Mouse (Mus musculus) liver, embryonic 11.5 days (tissue): ENCODE data around the gene Slc35b3. TPM values are rescaled to one million over a fixed set of nuclear protein-coding genes. Genes with fewer than 3 reads are reported as not detected.

Experiments
- ATAC-seq: fragments of 200-750 bp; cut with Nextera tagmentation; replicated peaks from 2 replicates; pipeline ENCODE4 v1.8.0; 2017; ENCODE audit warnings: moderate number of reproducible peaks, mild to moderate bottlenecking, moderate TSS enrichment, moderate library complexity; ENCODE audit not compliant: low FRiP score
- DNase-seq: peaks from one replicate; pipeline ENCODE4 v3.0.0-alpha.2; 2017; ENCODE audit warnings: low spot score
- H3K27ac ChIP-seq: fragments of 300-500 bp; sonication (generic); 2 replicates; pipeline ENCODE4 v1.5.1; 2014; ENCODE audit warnings: mild to moderate bottlenecking, low read depth, low read length, control low read depth
- H3K27me3 ChIP-seq: fragments of 300-500 bp; sonication (generic); replicated peaks from 2 replicates; pipeline ENCODE4 v1.6.1; 2014; ENCODE audit warnings: low read length, mixed read lengths; ENCODE audit not compliant: control insufficient read depth, insufficient read depth
- H3K36me3 ChIP-seq: fragments of 300-500 bp; sonication (generic); 2 replicates; pipeline ENCODE4 v1.6.1; 2014; ENCODE audit warnings: mild to moderate bottlenecking, low read length, moderate library complexity, mixed read lengths; ENCODE audit not compliant: control insufficient read depth, insufficient read depth
- H3K4me1 ChIP-seq: fragments of 300-500 bp; sonication (generic); replicated peaks from 2 replicates; pipeline ENCODE4 v1.6.1; 2014; ENCODE audit warnings: low read length, mixed read lengths; ENCODE audit not compliant: control insufficient read depth, insufficient read depth
- H3K4me2 ChIP-seq: fragments of 300-500 bp; sonication (generic); 2 replicates; pipeline ENCODE4 v1.6.1; 2014; ENCODE audit warnings: mild to moderate bottlenecking, control low read depth, moderate library complexity
- H3K4me3 ChIP-seq: fragments of 300-500 bp; sonication (generic); 2 replicates; pipeline ENCODE4 v1.5.1; 2014; ENCODE audit warnings: low read depth, low read length, control low read depth
- H3K9ac ChIP-seq: fragments of 300-500 bp; sonication (generic); 2 replicates; pipeline ENCODE4 v1.6.1; 2014; ENCODE audit warnings: low read depth, low read length, control low read depth
- H3K9me3 ChIP-seq: fragments of 300-500 bp; sonication (generic); 2 replicates; pipeline ENCODE4 v1.6.1; 2016; ENCODE audit warnings: low read length, inconsistent platforms, mixed read lengths; ENCODE audit not compliant: control insufficient read depth
- WGBS: fragments of 180-500 bp; shearing (Covaris S2); extraction: QIAGEN DNeasy Blood & Tissue Kit; methylation state at CpG from one replicate; pipeline ENCODE4 v1.1.7; 2014; 5-methylcytosine and 5-hydroxymethylcytosine counted together
- polyA plus RNA-seq: library from polyadenylated mRNA; unstranded; fragments of >200 nt; fragmentation: Nextera tagmentation; extraction: Ambion mirVana; gene quantifications from 2 replicates; pipeline ENCODE4 v1.2.1, GENCODE M21; 2014

Slc35b3 gene
- 24.9 TPM in 2 replicates for polyA plus RNA-seq

- Histone ChIP-seq H3K27ac (peak within 1 kb of the TSS; percentile 66), H3K9me3 (no peaks in the 10 kb centered on the region), H3K4me1 (peaks cover 11% of the 10 kb centered on the region; the same call in 1 of the 2 replicates), H3K4me3 (peak within 1 kb of the TSS; percentile 89), H3K4me2 (peak within 1 kb of the TSS; percentile 75), H3K9ac (peak within 1 kb of the TSS; percentile 84), H3K36me3 (no peaks in the 10 kb centered on the region), H3K27me3 (no peaks in the 10 kb centered on the region)
- peak; percentile 98 for ATAC-seq
- WGBS: 1% methylated on average over 64 of the region's 67 CpGs
- DNase-seq: peak; percentile 89
These were observed at the start of gene Slc35b3 for GRCm38 (mm10) chr13:38960063-38961050. Gene Slc35b3, minus strand, starts transcription at chr13:38960875.

GRCm38 (mm10) chr13:39010280-39010679 lies 49.6 kb upstream of the Slc35b3 start:
- ATAC-seq (no peak), DNase-seq (no peak)
- Histone ChIP-seq H3K4me3 (no peak overlapping the region), H3K36me3 (no peaks in the 10 kb centered on the region), H3K4me1 (no peaks in the 10 kb centered on the region), H3K4me2 (no peak overlapping the region), H3K27ac (no peak overlapping the region), H3K9ac (no peak overlapping the region), H3K9me3 (no peaks in the 10 kb centered on the region), H3K27me3 (no peaks in the 10 kb centered on the region)
- 73% methylated on average over 4 of the region's 4 CpGs for WGBS

DNA sequence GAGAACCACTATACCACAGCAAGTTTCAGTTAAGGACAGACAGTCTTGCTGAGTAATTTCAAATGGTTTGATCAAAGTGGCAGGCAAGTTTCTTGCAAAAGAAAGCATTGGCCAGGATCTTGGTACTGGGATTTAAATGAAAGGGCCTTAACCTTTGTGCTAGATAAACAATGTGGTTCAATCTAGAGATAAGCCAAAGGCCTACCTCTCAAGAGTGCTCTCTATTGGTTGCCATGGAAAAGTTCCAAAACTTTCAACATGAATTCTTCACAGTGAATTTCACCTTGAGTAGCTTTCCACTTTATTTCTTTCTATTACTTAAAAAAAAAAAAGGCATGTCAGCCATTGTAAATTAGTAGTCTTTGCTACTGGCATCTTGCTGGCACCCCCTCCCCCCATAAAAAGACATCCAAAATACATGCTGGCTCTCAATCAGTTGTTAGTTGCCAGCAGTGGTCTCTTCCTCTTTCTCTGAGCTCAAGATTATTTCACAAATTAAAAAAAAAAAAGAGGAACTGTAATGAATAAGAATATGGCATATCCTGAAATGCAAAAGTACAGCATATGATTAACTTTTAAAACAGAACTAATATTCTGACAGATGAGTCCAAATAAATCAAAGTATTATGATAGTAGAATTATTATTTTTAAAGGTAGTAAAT lies 42.6 kb upstream of the Slc35b3 start:
- Histone ChIP-seq H3K9ac (no peak overlapping the region), H3K27me3 (no peaks in the 10 kb centered on the region), H3K9me3 (no peaks in the 10 kb centered on the region), H3K4me1 (no peaks in the 10 kb centered on the region), H3K4me2 (no peak overlapping the region), H3K4me3 (no peak overlapping the region), H3K27ac (no peak overlapping the region), H3K36me3 (no peaks in the 10 kb centered on the region)
- DNase-seq (no peak), ATAC-seq (no peak)

- 60% methylated on average over 1 of the region's 1 CpGs for WGBS
- H3K27me3 ChIP-seq: no peaks in the 10 kb centered on the region
- DNase-seq (no peak), ATAC-seq (no peak)
- H3K9ac ChIP-seq: no peak overlapping the region
- H3K4me3 ChIP-seq: no peak overlapping the region
- no peak overlapping the region for H3K27ac ChIP-seq
- no peaks in the 10 kb centered on the region for H3K9me3 ChIP-seq
- no peak overlapping the region for H3K4me2 ChIP-seq
- H3K36me3 ChIP-seq: no peaks in the 10 kb centered on the region
- no peaks in the 10 kb centered on the region for H3K4me1 ChIP-seq
These were observed 41.7 kb upstream of the Slc35b3 start for GRCm38 (mm10) chr13:39002424-39002823.

GRCm38 (mm10) chr13:39001434-39001833 lies 40.8 kb upstream of the Slc35b3 start:
- no peak overlapping the region for H3K4me2 ChIP-seq
- H3K27ac ChIP-seq: no peak overlapping the region
- H3K4me1 ChIP-seq: no peaks in the 10 kb centered on the region
- H3K4me3 ChIP-seq: no peak overlapping the region
- no peak for ATAC-seq
- 82% methylated on average over 11 of the region's 11 CpGs for WGBS
- H3K36me3 ChIP-seq: no peaks in the 10 kb centered on the region
- DNase-seq: no peak
- H3K9me3 ChIP-seq: no peaks in the 10 kb centered on the region
- H3K9ac ChIP-seq: no peak overlapping the region
- H3K27me3 ChIP-seq: no peaks in the 10 kb centered on the region

DNA sequence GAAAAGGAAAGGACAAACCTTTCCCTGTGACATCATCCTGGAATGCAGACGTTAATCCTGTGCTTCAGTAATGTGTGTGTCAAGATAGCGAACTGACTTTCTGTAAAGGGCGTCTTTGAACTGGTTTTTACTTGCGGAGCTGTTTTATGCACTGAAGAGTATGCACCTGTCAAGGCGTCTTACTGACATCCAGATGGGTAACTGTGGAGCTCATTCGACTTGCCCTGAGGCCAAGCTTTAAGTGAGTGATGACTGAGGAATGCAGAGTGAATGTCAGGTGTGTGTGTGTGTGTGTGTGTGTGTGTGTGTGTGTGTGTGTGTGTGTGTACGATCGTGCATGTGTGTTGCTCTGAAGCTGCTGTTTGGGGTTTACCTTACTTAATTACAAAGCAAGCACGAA lies 38.3 kb upstream of the Slc35b3 start:
- Histone ChIP-seq H3K4me1 (no peaks in the 10 kb centered on the region), H3K27me3 (no peaks in the 10 kb centered on the region), H3K4me3 (no peak overlapping the region), H3K36me3 (no peaks in the 10 kb centered on the region), H3K4me2 (no peak overlapping the region), H3K9me3 (no peaks in the 10 kb centered on the region), H3K27ac (no peak overlapping the region), H3K9ac (no peak overlapping the region)
- no peak for ATAC-seq
- 67% methylated on average over 9 of the region's 9 CpGs for WGBS
- DNase-seq: no peak

DNA sequence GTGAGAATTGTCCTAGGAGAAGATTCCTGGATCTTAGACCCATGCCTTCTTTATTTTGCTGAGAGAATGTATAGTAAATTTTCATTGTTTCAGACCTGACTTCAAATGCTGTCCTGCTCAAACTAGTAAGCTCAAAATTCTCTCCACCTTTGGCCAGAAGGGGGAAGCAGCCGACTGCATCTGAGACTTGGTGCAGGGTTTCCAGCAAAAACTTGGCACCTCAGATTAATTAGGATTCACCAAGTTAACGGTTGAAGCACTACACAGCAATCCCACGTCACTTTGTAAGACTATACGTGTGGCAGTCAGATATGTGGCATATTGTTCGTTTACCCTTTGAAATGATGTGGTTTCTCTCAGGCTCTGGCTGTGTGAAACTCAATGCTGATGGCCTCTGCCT lies 31.9 kb upstream of the Slc35b3 start:
- ATAC-seq (no peak), DNase-seq (no peak)
- Histone ChIP-seq H3K27me3 (no peaks in the 10 kb centered on the region), H3K9ac (no peak overlapping the region), H3K9me3 (no peaks in the 10 kb centered on the region), H3K4me3 (no peak overlapping the region), H3K4me1 (no peaks in the 10 kb centered on the region), H3K27ac (no peak overlapping the region), H3K36me3 (no peaks in the 10 kb centered on the region), H3K4me2 (no peak overlapping the region)
- 34% methylated on average over 5 of the region's 5 CpGs for WGBS

- H3K9ac ChIP-seq: no peak overlapping the region
- no peaks in the 10 kb centered on the region for H3K4me1 ChIP-seq
- H3K36me3 ChIP-seq: no peaks in the 10 kb centered on the region
- H3K27me3 ChIP-seq: no peaks in the 10 kb centered on the region
- no peak overlapping the region for H3K4me2 ChIP-seq
- ATAC-seq (no peak), DNase-seq (no peak)
- no peak overlapping the region for H3K27ac ChIP-seq
- no peak overlapping the region for H3K4me3 ChIP-seq
- H3K9me3 ChIP-seq: no peaks in the 10 kb centered on the region
- WGBS: 73% methylated on average over 5 of the region's 5 CpGs
These were observed 23.1 kb upstream of the Slc35b3 start for GRCm38 (mm10) chr13:38983751-38984150.
